Mouse (Mus musculus) bone marrow macrophage, adult 2 months (primary cell): Measurements from ENCODE around the gene Ssh2. TPM values are rescaled to one million over a fixed set of nuclear protein-coding genes. Genes with fewer than 3 reads are reported as not detected.
A peak's percentile ranks its signal among the peaks of the same experiment; 100 is the strongest.

Experiments
- H3K27ac ChIP-seq: 2 replicates; pipeline ENCODE4 v1.5.1; 2012; ENCODE audit warnings: low read depth, low read length; ENCODE audit not compliant: insufficient read depth
- H3K4me1 ChIP-seq: 2 replicates; pipeline ENCODE4 v1.6.1; 2012; ENCODE audit warnings: low read length; ENCODE audit not compliant: control insufficient read depth, insufficient read depth
- H3K4me3 ChIP-seq: 2 replicates; pipeline ENCODE4 v1.5.1; 2012; ENCODE audit warnings: mild to moderate bottlenecking, low read length, moderate library complexity; ENCODE audit not compliant: insufficient read depth
- CTCF ChIP-seq: IDR thresholded peaks from 2 replicates; pipeline ENCODE4 v1.5.1; 2012; ENCODE audit warnings: low read depth, mild to moderate bottlenecking, low read length, moderate library complexity
- POLR2A ChIP-seq: IDR thresholded peaks from 2 replicates; pipeline ENCODE4 v1.6.1; 2012; ENCODE audit warnings: mild to moderate bottlenecking, low read depth, low read length, borderline replicate concordance
- polyA plus RNA-seq: library from polyadenylated mRNA; stranded (reverse); fragments of >200 nt; gene quantifications from 2 replicates; pipeline ENCODE4 v1.2.4, GENCODE M21; 2012; ENCODE audit not compliant: missing spikeins, insufficient read depth, insufficient read length

Ssh2 gene
- polyA plus RNA-seq, 1 experiment: 26.8 TPM

GRCm38 (mm10) chr11:77503511-77503910, 287.4 kb downstream of the Ssh2 start:
- no peak overlapping the region for H3K4me3 ChIP-seq
- peaks cover 4% of the 10 kb centered on the region for H3K4me1 ChIP-seq
- TF ChIP-seq POLR2A (no peak), CTCF (no peak)
- no peak overlapping the region for H3K27ac ChIP-seq

- H3K4me3 ChIP-seq: no peak overlapping the region
- TF ChIP-seq POLR2A (no peak), CTCF (no peak)
- no peak overlapping the region for H3K27ac ChIP-seq
- H3K4me1 ChIP-seq: peaks cover 4% of the 10 kb centered on the region
Measured at GRCm38 (mm10) chr11:77504377-77504776, 288.3 kb downstream of the Ssh2 start.

- no peak for TF ChIP-seq POLR2A
- no peak for TF ChIP-seq CTCF
- Histone ChIP-seq H3K4me3 (no peak overlapping the region), H3K4me1 (peaks cover 4% of the 10 kb centered on the region), H3K27ac (no peak overlapping the region)
Measured at GRCm38 (mm10) chr11:77505291-77505980, 289.3 kb downstream of the Ssh2 start.

GRCm38 (mm10) chr11:77506273-77506672, 290.2 kb downstream of the Ssh2 start:
- H3K4me3 ChIP-seq: no peak overlapping the region
- TF ChIP-seq CTCF: no peak
- TF ChIP-seq POLR2A: no peak
- H3K27ac ChIP-seq: no peak overlapping the region
- H3K4me1 ChIP-seq: peaks cover 4% of the 10 kb centered on the region

GRCm38 (mm10) chr11:77506941-77507340, 290.9 kb downstream of the Ssh2 start:
- Histone ChIP-seq H3K4me1 (peaks cover 4% of the 10 kb centered on the region), H3K4me3 (no peak overlapping the region), H3K27ac (no peak overlapping the region)
- TF ChIP-seq CTCF (no peak), POLR2A (no peak)

- TF ChIP-seq POLR2A (no peak), CTCF (no peak)
- H3K4me3 ChIP-seq: no peak overlapping the region
- H3K27ac ChIP-seq: no peak overlapping the region
- H3K4me1 ChIP-seq: peaks cover 8% of the 10 kb centered on the region
Measured at GRCm38 (mm10) chr11:77507426-77507825, 291.3 kb downstream of the Ssh2 start.

GRCm38 (mm10) chr11:77508068-77509021, 292.3 kb downstream of the Ssh2 start:
- H3K4me1 ChIP-seq: peaks cover 10% of the 10 kb centered on the region
- peak overlapping the region; percentile 52 for H3K4me3 ChIP-seq
- TF ChIP-seq CTCF (peak; percentile 98), POLR2A (no peak)
- H3K27ac ChIP-seq: no peak overlapping the region

Other genes starting within 250 kb of the Ssh2 start
- gene Slc6a4, start 217.7 kb upstream of the Ssh2 start, polyA plus RNA-seq: not detected in 2 replicates
- 39.7 and 40.5 TPM in 2 replicates for gene Nsrp1, start 137.9 kb upstream of the Ssh2 start, polyA plus RNA-seq
- 0.23 TPM in 1 of 2 replicates, not detected in the other for gene Efcab5, start 27.3 kb upstream of the Ssh2 start, polyA plus RNA-seq
- not detected in 2 replicates for gene Coro6, start 246.1 kb downstream of the Ssh2 start, polyA plus RNA-seq